Mouse (Mus musculus) lung, postnatal 25 days (tissue): Measurements from ENCODE around the gene Cep164.

Source experiments
- DNase-seq: peaks from one replicate; pipeline ENCODE4 v3.0.0; 2022; ENCODE audit warnings: low spot score

Cep164 gene

DNA sequence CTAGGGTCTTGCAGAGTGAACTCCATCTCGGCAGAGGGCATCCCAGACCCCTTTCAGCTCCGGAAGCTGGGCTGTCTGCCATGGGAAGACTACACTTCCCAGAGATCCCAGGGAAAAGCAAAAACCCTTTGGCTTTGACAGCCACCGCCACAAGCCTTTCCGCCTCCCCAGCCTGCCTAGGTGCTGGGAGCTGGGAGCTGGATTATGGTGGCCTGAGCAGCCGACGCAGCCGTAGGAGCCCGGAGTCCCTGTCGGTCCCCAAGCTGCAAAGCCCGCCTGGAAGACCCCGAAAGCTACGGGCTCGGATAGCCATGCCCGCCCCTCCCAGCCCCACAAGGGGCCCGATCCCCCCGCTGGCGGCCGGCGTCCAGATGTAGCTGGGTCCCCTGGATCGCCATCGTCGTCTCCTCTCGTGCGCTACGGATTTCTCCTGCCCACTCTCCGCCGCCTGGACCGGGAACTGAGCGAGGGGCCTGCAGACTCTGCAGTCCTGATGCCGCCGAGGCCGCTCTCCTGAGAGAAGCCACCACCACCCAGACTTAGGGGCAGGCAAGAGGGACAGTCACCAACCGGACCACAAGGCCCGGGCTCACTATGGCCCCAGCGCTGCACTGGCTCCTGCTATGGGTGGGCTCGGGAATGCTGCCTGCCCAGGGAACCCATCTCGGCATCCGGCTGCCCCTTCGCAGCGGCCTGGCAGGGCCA lies 10.1 kb upstream of the Cep164 start, which contains the start of gene Bace1:
Gene Bace1, plus strand, starts transcription at position 147 of the 705 bp plus-strand sequence.
- DNase-seq = peak; percentile 79

DNA sequence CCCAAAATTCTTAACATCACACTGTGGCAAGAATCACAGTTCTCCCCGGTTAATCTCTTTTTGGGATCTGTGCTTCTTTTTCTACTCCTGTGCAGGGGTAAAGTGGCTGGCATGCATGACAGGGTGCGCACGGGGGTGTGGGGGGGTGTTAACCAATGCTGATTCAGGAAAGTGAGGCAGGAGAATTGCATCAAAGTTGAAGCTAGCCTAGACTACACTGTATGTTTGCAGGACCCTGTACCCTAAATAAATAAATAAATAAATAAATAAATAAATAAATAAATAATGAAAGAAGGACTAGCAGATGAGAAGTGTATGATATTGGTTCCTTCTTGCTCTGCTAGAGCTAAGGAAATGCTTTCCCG lies 9.6 kb upstream of the Cep164 start:
- no peak for DNase-seq

DNA sequence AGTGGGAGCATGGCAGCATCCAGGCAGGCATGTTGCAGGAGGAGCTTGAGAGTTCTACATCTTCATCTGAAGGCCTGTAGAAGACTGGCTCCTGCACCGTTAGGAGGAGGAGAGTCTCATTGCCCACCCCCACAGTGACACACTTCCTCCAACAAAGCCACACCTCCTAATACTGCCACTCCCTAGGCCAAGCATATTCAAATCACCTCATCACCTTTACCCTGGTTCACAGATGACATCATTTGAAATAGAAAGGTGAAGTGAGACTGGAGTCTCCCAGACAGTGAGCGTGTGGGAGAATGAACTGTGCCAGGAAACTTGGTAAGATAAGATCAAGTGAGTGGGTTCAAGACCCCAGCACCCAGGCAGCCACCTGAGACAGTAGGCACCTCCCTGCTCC lies 5.0 kb upstream of the Cep164 start:
- DNase-seq = no peak

- no peak for DNase-seq
These were observed 4.4 kb upstream of the Cep164 start for GRCm38 (mm10) chr9:45832898-45833297.

DNA sequence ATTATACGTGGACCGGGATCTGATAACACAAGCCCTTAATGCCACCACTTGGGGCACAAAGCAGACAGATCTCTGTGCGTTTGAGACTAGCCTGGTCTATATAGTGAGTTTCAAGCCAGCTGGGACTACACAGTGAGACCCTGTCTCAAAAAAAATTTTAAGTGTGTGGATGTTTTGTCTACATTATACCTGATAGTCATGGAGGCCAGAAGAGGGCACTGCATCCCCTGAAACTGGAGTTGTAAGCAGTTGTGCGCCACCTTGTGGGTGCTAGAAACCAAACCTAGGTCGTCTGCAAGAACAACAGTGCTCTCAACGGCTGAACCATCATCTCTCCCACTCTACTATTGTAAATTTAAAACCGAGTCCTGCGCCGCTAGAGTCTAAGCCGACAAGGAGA lies 616 bp upstream of the Cep164 start:
- DNase-seq = peak; percentile 79

- peak; percentile 6 for DNase-seq
These were observed 714 bp downstream of the Cep164 start for GRCm38 (mm10) chr9:45827663-45828290.

DNA sequence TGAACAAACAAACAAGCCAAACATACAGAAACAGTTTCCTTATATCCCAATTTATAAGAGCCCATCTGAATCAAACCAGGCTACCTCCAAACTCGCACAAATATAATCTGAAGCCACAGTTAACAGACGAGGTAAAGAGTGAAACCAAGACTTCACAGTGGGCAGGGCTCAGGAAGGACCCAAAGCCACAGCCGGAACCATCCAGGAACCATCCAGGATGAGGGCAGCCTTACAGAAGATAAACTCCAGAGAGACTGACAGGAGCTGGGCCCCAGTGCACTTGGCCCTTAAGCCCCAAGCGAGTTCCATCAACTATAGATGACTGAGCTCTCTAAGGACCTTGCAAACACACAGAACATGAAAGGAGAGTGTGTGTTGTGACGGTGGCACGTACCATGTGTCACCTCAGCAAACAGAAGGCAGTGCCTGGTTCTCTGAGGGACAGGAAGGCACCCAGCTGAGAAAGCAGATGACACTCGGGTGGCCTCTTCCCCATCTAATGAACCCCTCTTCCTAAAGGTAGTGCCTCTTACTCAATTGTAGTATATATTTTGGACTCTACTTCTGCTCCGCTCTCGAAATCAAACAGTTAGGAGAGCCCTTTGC lies 10.0 kb downstream of the Cep164 start:
- DNase-seq = no peak

- DNase-seq = peak; percentile 9
These were observed 13.0 kb downstream of the Cep164 start for GRCm38 (mm10) chr9:45815525-45815924.

- no peak for DNase-seq
These were observed 13.4 kb downstream of the Cep164 start for GRCm38 (mm10) chr9:45815113-45815512.

DNA sequence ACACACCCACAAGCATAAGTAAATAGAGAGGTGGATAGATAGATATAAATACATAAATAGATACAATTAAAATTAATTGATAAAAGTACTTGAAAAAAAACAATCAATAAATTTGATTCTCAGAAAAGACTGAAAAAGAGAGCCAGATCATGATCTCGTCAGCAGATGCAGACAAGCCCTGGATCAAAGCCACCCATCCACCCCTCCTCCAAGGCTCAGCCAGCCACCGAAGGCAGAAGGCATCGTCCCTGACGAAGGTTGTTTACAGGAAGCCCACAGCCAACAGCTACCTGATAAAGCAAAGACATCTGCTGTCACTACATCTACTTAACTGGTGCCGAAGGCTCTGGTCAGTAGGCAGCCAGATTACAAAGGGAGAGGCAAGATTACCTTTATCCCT lies 16.5 kb downstream of the Cep164 start:
- no peak for DNase-seq

- no peak for DNase-seq
These were observed 20.7 kb downstream of the Cep164 start for GRCm38 (mm10) chr9:45807761-45808160.

GRCm38 (mm10) chr9:45807337-45807736 lies 21.2 kb downstream of the Cep164 start:
- DNase-seq = no peak

GRCm38 (mm10) chr9:45806847-45807246 lies 21.6 kb downstream of the Cep164 start:
- no peak for DNase-seq

- DNase-seq = no peak
These were observed 25.3 kb downstream of the Cep164 start for GRCm38 (mm10) chr9:45803070-45803774.

DNA sequence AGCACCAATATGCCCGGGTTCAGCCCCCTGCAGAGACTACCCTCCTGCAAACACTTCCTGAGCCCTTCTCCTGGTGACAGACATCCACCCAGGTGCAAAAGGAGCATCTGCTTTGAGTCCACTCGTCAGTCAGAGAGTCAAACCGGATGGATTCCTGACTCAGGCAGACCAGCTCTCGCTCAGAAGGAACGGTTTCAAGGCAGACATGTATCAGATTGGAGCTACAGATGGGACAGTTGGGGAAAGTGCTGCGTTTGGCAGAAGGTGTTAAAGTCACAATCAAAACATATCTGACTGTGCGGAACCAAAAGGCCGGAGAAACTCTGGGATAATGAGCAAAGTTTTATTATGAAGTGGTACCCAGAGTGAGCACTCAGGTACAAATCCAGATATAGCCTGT lies 29.1 kb downstream of the Cep164 start:
- no peak for DNase-seq

- DNase-seq = no peak
These were observed 29.9 kb downstream of the Cep164 start for GRCm38 (mm10) chr9:45798467-45799164.

- DNase-seq = no peak
These were observed 31.2 kb downstream of the Cep164 start for GRCm38 (mm10) chr9:45797271-45797670.

GRCm38 (mm10) chr9:45795722-45796121 lies 32.8 kb downstream of the Cep164 start:
- peak; percentile 4 for DNase-seq

DNA sequence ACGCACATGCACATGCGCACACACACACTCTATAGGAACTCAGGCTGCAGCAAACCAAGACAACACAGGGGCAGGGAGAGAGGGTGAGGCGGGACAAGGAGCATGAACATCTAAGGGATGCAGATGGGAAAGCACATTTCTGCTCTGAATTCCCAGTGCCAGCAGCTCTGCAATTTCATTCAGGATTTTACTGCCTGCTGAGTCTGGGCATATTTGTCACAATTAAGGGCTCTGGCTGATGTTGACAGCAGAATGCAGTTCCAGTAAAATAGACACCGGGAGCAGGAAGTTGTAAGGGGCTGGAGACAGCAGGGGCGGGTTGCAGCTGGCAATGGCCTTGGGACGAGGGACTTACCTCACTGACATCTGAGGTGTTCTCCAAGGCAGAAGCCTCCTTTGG lies 34.8 kb downstream of the Cep164 start:
- DNase-seq = no peak

DNA sequence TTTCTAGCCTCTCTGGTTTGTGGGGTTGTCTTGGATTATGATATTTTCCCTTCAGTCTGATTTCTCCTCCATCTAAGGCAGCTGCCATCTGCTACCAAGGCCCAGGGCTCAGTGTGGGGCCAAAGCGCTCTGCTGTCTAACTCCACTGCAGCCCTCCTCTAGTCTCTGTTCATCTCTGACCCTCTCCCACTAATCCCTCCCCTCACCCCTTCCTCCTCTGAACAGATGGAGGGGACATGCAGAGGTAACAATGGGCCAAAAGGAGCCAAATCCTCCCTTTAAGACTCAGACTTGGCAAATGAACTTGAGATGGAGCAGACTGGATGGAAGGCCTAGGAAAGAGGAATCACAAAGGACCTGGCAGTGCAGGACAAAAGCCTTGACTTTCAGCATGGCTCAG lies 36.3 kb downstream of the Cep164 start:
- DNase-seq = no peak

- DNase-seq = no peak
These were observed 36.9 kb downstream of the Cep164 start for GRCm38 (mm10) chr9:45791456-45792142.

- DNase-seq = no peak
These were observed 40.1 kb downstream of the Cep164 start for GRCm38 (mm10) chr9:45788405-45788804.
